Mouse (Mus musculus) intestine, postnatal 0 days (tissue): ENCODE results near the gene Psma3. TPM values are rescaled to one million over a fixed set of nuclear protein-coding genes. Genes with fewer than 3 reads are reported as not detected.

Source experiments
- ATAC-seq: fragments of 200-750 bp; cut with Nextera tagmentation; 2 replicates; pipeline ENCODE4 v1.8.0; 2017; ENCODE audit warnings: mild to moderate bottlenecking, moderate TSS enrichment, moderate library complexity
- H3K27ac ChIP-seq: fragments of 300-500 bp; sonication (generic); 2 replicates; pipeline ENCODE4 v1.5.1; 2014; ENCODE audit warnings: mild to moderate bottlenecking, low read depth, low read length, moderate library complexity
- H3K27me3 ChIP-seq: fragments of 300-500 bp; sonication (generic); replicated peaks from 2 replicates; pipeline ENCODE4 v1.6.1; 2014; ENCODE audit warnings: low read length, mixed read lengths; ENCODE audit not compliant: control insufficient read depth, insufficient read depth
- H3K36me3 ChIP-seq: fragments of 300-500 bp; sonication (generic); 2 replicates; pipeline ENCODE4 v1.6.1; 2014; ENCODE audit warnings: mild to moderate bottlenecking, moderate library complexity; ENCODE audit not compliant: control insufficient read depth, insufficient read depth
- H3K4me1 ChIP-seq: fragments of 300-500 bp; sonication (generic); replicated peaks from 2 replicates; pipeline ENCODE4 v1.6.1; 2014; ENCODE audit warnings: antibody characterized with exemption, low read length, mixed read lengths; ENCODE audit not compliant: control insufficient read depth, insufficient read depth
- H3K4me2 ChIP-seq: fragments of 300-500 bp; sonication (generic); replicated peaks from 2 replicates; pipeline ENCODE4 v1.6.1; 2014; ENCODE audit warnings: low read depth, mild to moderate bottlenecking, moderate library complexity
- H3K4me3 ChIP-seq: fragments of 300-500 bp; sonication (generic); 2 replicates; pipeline ENCODE4 v1.5.1; 2014; ENCODE audit warnings: low read depth, low read length
- H3K9ac ChIP-seq: fragments of 300-500 bp; sonication (generic); 2 replicates; pipeline ENCODE4 v1.6.1; 2014; ENCODE audit warnings: mild to moderate bottlenecking, low read depth, low read length
- H3K9me3 ChIP-seq: fragments of 300-500 bp; sonication (generic); 2 replicates; pipeline ENCODE4 v1.6.1; 2016; ENCODE audit warnings: mixed run types; ENCODE audit not compliant: control insufficient read depth
- CTCF ChIP-seq: sonication (generic); IDR thresholded peaks from 2 replicates; pipeline ENCODE4 v1.5.1; 2016; ENCODE audit warnings: low read depth, mild to moderate bottlenecking, control low read depth, antibody characterized with exemption, moderate library complexity
- WGBS: fragments of 180-500 bp; shearing (Covaris S2); extraction: QIAGEN DNeasy Blood & Tissue Kit; methylation state at CpG from one replicate; pipeline ENCODE4 v1.1.7; 2014; 5-methylcytosine and 5-hydroxymethylcytosine counted together
- polyA plus RNA-seq: library from polyadenylated mRNA; unstranded; fragments of >200 nt; fragmentation: Nextera tagmentation; extraction: Ambion mirVana; gene quantifications from 2 replicates; pipeline ENCODE4 v1.2.1, GENCODE M21; 2015

Psma3 gene
- polyA plus RNA-seq, 1 experiment from 2014 or later: 387 TPM

- peak overlapping the region; percentile 98; the same call in 1 of the 2 replicates for H3K27ac ChIP-seq
- no peaks in the 10 kb centered on the region for H3K9me3 ChIP-seq
- WGBS: 84% methylated on average over 4 of the region's 4 CpGs
- H3K27me3 ChIP-seq: no peaks in the 10 kb centered on the region
- TF ChIP-seq CTCF: no peak
- peaks cover 2% of the 10 kb centered on the region; the same call in 1 of the 2 replicates for H3K36me3 ChIP-seq
- ATAC-seq: no peak
- no peak overlapping the region; the same call in 1 of the 2 replicates for H3K4me3 ChIP-seq
- H3K4me1 ChIP-seq: 0 out of 2 replicates have a peak, but pooled peaks cover 4% of the 10 kb centered on the region
- peak overlapping the region; percentile 76; the same call in 1 of the 2 replicates for H3K4me2 ChIP-seq
- no peak overlapping the region for H3K9ac ChIP-seq
Observed at GRCm38 (mm10) chr12:70973831-70974230, 590 bp upstream of the Psma3 start.

GRCm38 (mm10) chr12:70975406-70975805, 985 bp downstream of the Psma3 start:
- H3K36me3 ChIP-seq: peaks cover 8% of the 10 kb centered on the region; the same call in 1 of the 2 replicates
- peak overlapping the region; percentile 98 for H3K27ac ChIP-seq
- H3K4me3 ChIP-seq: peak overlapping the region; percentile 79
- no peaks in the 10 kb centered on the region for H3K27me3 ChIP-seq
- WGBS: 14% methylated on average over 10 of the region's 10 CpGs
- no peak for ATAC-seq
- H3K4me1 ChIP-seq: 0 out of 2 replicates have a peak, but pooled peaks cover 4% of the 10 kb centered on the region
- H3K4me2 ChIP-seq: peak overlapping the region; percentile 76
- H3K9ac ChIP-seq: peak overlapping the region; percentile 81
- no peaks in the 10 kb centered on the region for H3K9me3 ChIP-seq
- no peak for TF ChIP-seq CTCF

- Histone ChIP-seq H3K4me1 (0 out of 2 replicates have a peak, but pooled peaks cover 4% of the 10 kb centered on the region), H3K4me3 (peak overlapping the region; percentile 79), H3K9ac (no peak overlapping the region), H3K36me3 (peaks cover 8% of the 10 kb centered on the region; the same call in 1 of the 2 replicates), H3K4me2 (peak overlapping the region; percentile 76), H3K27ac (no peak overlapping the region), H3K27me3 (no peaks in the 10 kb centered on the region), H3K9me3 (no peaks in the 10 kb centered on the region)
- WGBS: 46% methylated on average over 3 of the region's 3 CpGs
- TF ChIP-seq CTCF: no peak
- ATAC-seq: no peak
Observed at GRCm38 (mm10) chr12:70975891-70976290, 1.5 kb downstream of the Psma3 start.

- Histone ChIP-seq H3K36me3 (peaks cover 16% of the 10 kb centered on the region; the same call in 1 of the 2 replicates), H3K27ac (no peak overlapping the region), H3K27me3 (no peaks in the 10 kb centered on the region), H3K4me3 (no peak overlapping the region), H3K9me3 (no peaks in the 10 kb centered on the region), H3K4me2 (no peak overlapping the region), H3K9ac (no peak overlapping the region), H3K4me1 (0 out of 2 replicates have a peak, but pooled peaks cover 4% of the 10 kb centered on the region)
- TF ChIP-seq CTCF: peak; percentile 13; the same call in 1 of the 2 replicates
- peak; percentile 27 for ATAC-seq
- 35% methylated on average over 7 of the region's 7 CpGs for WGBS
Observed at GRCm38 (mm10) chr12:70978345-70978744, 3.9 kb downstream of the Psma3 start.

GRCm38 (mm10) chr12:70984855-70985550, 10.6 kb downstream of the Psma3 start:
- no peak overlapping the region for H3K4me3 ChIP-seq
- ATAC-seq: no peak
- no peaks in the 10 kb centered on the region for H3K4me1 ChIP-seq
- H3K27ac ChIP-seq: no peak overlapping the region
- H3K36me3 ChIP-seq: peaks cover 66% of the 10 kb centered on the region
- H3K4me2 ChIP-seq: no peak overlapping the region
- no peaks in the 10 kb centered on the region for H3K27me3 ChIP-seq
- TF ChIP-seq CTCF: no peak
- H3K9ac ChIP-seq: no peak overlapping the region
- H3K9me3 ChIP-seq: no peaks in the 10 kb centered on the region
- 90% methylated on average over 7 of the region's 7 CpGs for WGBS

- 91% methylated on average over 5 of the region's 5 CpGs for WGBS
- Histone ChIP-seq H3K4me3 (no peak overlapping the region), H3K9me3 (no peaks in the 10 kb centered on the region), H3K4me2 (no peak overlapping the region), H3K36me3 (peaks cover 32% of the 10 kb centered on the region), H3K27ac (no peak overlapping the region), H3K4me1 (no peaks in the 10 kb centered on the region), H3K9ac (no peak overlapping the region), H3K27me3 (no peaks in the 10 kb centered on the region)
- TF ChIP-seq CTCF: peak; percentile 17; the same call in 1 of the 2 replicates
- ATAC-seq: no peak
Observed at GRCm38 (mm10) chr12:70997225-70997624, 22.8 kb downstream of the Psma3 start.
